Mouse (Mus musculus) urinary bladder, postnatal 4 days (tissue): ENCODE measurements around the gene Gorab.

Source experiments
- DNase-seq, 2 experiments: peaks; one replicate each; pipeline ENCODE4 v3.0.0; 2021 to 2022; ENCODE audit warnings: low spot score in 2 of 2

Gene Gorab

GRCm38 (mm10) chr1:163357733-163358132, 45.7 kb downstream of the Gorab start:
- no peak for DNase-seq

GRCm38 (mm10) chr1:163356167-163356566, 47.3 kb downstream of the Gorab start:
- no peak for DNase-seq

- DNase-seq = no peak
These were observed 47.8 kb downstream of the Gorab start for GRCm38 (mm10) chr1:163355626-163356156.

GRCm38 (mm10) chr1:163350988-163351387, 52.5 kb downstream of the Gorab start:
- no peak for DNase-seq

- no peak for DNase-seq
These were observed 57.9 kb downstream of the Gorab start for GRCm38 (mm10) chr1:163345541-163345940.

GRCm38 (mm10) chr1:163344931-163345330, 58.5 kb downstream of the Gorab start:
- DNase-seq = no peak

GRCm38 (mm10) chr1:163339219-163339561, 64.3 kb downstream of the Gorab start:
- no peak for DNase-seq

GRCm38 (mm10) chr1:163338525-163339218, 64.8 kb downstream of the Gorab start:
- DNase-seq = no peak

GRCm38 (mm10) chr1:163337821-163338220, 65.6 kb downstream of the Gorab start:
- no peak for DNase-seq
